Mouse (Mus musculus): ENCODE measurements around the gene Fibcd1.
A peak's percentile ranks its signal among the peaks of the same experiment; 100 is the strongest.

Gene Fibcd1

DNA sequence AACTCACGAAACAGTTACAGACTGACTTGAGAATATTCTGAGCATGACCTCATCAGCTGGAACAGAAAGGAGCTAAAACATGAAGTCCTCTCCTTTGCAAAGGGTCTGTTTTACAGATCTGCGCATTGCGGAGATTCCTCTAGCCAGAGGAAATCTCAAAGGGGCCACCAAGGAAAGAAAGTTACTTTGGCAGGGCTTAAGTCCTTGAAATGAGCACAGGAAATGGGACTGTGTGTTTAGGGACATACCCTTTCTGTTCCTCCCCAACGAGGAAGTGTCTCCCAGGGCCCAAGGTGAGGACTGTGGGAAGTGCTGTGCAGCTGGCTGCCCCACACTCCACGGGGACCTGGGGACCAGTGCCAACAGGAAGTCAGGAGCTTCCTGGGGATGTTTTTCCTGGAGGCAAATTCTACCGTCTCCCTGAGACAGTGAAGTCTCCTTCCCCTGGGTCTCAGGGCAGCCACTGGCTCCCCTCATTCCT lies 76.1 kb downstream of the Fibcd1 start:
- DNase-seq (ENCODE audit: low spot score): peak; percentile 59

DNA sequence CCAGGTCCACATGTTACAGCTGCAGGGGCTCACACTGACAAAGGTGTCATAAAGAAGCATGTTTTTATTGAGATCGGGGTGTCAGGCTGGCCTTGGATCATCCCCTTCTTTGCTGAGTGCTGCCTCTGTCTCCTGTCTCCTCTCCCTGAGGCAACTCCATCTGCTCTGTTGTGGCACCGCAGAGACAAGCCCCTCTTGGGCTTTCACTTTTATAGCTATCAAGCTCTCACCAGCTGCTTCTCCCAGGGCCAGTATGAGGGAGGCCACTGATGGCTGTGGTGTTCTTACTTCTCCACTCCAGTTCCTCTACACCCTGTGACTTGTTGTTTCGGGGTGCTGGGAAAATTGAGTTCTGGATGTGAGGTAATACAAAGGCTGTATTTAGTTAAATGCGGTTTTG lies 76.7 kb downstream of the Fibcd1 start:
- DNase-seq (ENCODE audit: low spot score): no peak

DNA sequence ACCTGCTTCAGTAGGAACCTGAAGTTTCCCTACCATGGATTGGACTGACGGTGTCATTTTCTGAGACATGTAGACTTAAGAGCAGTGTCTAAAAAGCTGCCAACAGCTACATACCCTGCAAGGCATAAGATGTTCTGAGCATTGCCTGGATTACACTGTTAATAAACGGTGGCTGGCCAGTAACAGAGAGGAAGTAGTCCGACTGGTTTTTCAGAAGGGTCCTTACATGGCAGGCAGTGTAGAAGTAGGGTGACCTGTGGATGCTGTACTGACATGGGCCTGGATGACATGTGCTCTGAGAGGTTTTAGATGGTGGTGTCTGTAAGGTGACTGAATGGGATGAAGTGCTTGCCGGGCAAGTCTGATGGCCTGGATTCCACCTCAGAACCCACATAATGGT lies 78.0 kb downstream of the Fibcd1 start:
- DNase-seq (ENCODE audit: low spot score): no peak

DNA sequence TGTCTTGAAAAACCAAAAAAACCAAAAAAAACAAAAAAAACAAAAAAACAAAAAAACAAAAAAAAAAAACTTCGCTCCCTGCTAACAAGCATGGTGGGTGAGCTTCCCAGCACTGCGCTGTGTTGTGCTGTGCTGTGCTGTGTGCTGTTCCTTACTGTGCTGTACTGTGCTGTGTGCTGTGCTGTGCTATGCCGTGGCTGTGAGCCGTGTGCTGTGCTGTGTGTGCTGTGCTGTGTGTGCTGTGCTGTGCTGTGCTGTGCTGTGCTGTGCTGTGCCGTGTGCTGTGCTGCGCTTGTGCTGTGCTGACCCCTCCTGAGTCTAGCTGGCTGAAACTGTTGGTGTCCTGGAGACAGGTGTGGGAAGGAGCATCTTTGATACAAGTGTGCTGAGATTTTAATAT lies 78.7 kb downstream of the Fibcd1 start:
- no peak for DNase-seq (ENCODE audit: low spot score)
